Mouse (Mus musculus) kidney, adult 2 months (tissue): ENCODE measurements at regions not wholly inside any gene's neighbourhood (a gene's known extent, or its start where the extent isn't known, plus 50 kb on each side); places are given as distances from the start of the nearest gene placed in this dataset.

ENCODE experiments used
- CTCF ChIP-seq: fragments of 200-500 bp; conservative IDR thresholded peaks from 2 replicates; pipeline ENCODE4 v1.5.1; 2011; ENCODE audit warnings: low read depth, mild to moderate bottlenecking, control low read depth, low read length, moderate library complexity, mixed read lengths; ENCODE audit not compliant: insufficient read depth, insufficient read length
- POLR2A ChIP-seq: fragments of 200-500 bp; IDR thresholded peaks from one replicate; pipeline ENCODE4 v1.6.1; 2011; ENCODE audit warnings: low read depth, low read length, control low read depth

DNA sequence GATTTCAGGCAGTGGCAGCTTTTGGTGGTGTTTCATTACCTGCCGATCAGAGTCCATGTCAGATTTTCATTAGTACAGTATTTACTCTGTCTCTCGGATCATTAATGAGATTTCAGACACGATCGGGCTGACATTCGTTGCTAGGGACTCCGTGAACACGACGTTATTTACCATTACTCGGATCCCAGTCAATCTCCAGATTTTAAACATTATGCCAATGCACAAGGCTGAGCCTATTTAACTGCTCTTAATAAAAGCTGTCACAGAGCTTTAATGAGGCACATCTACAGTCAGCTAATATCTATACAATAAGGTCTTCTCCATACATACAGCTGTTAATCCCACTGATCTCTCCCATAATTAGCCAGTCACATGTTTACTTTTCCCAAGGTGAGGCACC, 283.0 kb upstream of the Kynu start:
- no peak for TF ChIP-seq CTCF
- no peak for TF ChIP-seq POLR2A
